Mouse (Mus musculus) E14TG2a.4 (cell line): ENCODE results near the gene Cdh13.

Experiments
- CTCF ChIP-seq: conservative IDR thresholded peaks from 2 replicates; pipeline ENCODE4 v1.5.1; 2014; ENCODE audit warnings: low read length
- NANOG ChIP-seq: IDR thresholded peaks from 2 replicates; pipeline ENCODE4 v1.6.1; 2014; ENCODE audit warnings: borderline replicate concordance, low read length, mixed read lengths
- POU5F1 ChIP-seq: IDR thresholded peaks from 2 replicates; pipeline ENCODE4 v1.6.1; 2014; ENCODE audit warnings: low read length, borderline replicate concordance

DNA sequence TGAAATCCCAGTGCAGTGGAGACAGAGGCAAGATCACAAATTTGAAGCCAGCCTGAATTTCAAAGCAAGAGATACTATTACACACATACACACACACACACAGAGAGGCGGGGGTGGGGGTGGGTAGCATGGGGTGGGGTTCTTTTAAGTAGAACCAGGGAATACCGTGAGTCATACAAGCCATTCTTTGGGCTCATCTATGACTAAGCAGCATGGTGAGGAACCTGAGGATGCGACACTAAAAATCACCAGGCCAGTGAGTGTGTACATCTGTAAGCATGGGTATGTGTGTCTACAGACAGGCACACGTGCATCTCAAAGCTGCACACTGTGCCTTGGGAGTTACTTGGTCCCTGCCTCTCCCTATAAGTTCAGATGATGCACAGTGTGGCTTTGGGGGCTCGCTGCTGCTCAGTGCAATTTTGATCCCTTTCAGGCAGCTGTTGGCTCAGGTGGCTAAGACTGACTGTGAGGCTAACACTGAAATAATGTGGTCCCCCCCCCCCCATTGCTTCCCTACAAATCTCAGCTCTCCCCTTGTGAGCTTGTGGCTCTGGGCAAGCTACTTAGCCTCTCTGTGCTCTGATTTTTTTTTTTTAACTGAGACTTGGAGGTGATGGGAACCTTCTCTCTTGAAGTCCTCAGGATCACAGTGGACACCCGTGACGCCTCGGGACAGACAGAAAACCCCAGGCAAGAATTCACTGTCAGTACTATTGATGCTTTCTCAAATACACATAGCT lies 255.5 kb downstream of the Cdh13 start:
- TF ChIP-seq CTCF (no peak), POU5F1 (no peak), NANOG (no peak)
